Mouse (Mus musculus) urinary bladder, postnatal 10 days (tissue): ENCODE measurements around the gene Hsf2bp.

Experiments used
- DNase-seq: peaks from one replicate; pipeline ENCODE4 v3.0.0; 2022; ENCODE audit warnings: low spot score

Gene Hsf2bp

GRCm38 (mm10) chr17:31982326-31983190, 53.6 kb downstream of the Hsf2bp start:
- DNase-seq = no peak

- DNase-seq = no peak
Measured at GRCm38 (mm10) chr17:31979888-31980287, 56.3 kb downstream of the Hsf2bp start.

- DNase-seq = no peak
Measured at GRCm38 (mm10) chr17:31977131-31977530, 59.0 kb downstream of the Hsf2bp start.

- no peak for DNase-seq
Measured at GRCm38 (mm10) chr17:31976501-31976900, 59.6 kb downstream of the Hsf2bp start.

GRCm38 (mm10) chr17:31974694-31975093, 61.5 kb downstream of the Hsf2bp start:
- DNase-seq = no peak

GRCm38 (mm10) chr17:31973664-31974230, 62.4 kb downstream of the Hsf2bp start:
- no peak for DNase-seq

GRCm38 (mm10) chr17:31970890-31971289, 65.3 kb downstream of the Hsf2bp start:
- no peak for DNase-seq

- DNase-seq = no peak
Measured at GRCm38 (mm10) chr17:31968801-31969200, 67.3 kb downstream of the Hsf2bp start.

GRCm38 (mm10) chr17:31967311-31967710, 68.8 kb downstream of the Hsf2bp start:
- DNase-seq = no peak

- DNase-seq = no peak
Measured at GRCm38 (mm10) chr17:31966566-31966965, 69.6 kb downstream of the Hsf2bp start.

- DNase-seq = no peak
Measured at GRCm38 (mm10) chr17:31965623-31966022, 70.5 kb downstream of the Hsf2bp start.

GRCm38 (mm10) chr17:31962930-31963329, 73.2 kb downstream of the Hsf2bp start:
- no peak for DNase-seq

GRCm38 (mm10) chr17:31962281-31962680, 73.9 kb downstream of the Hsf2bp start:
- no peak for DNase-seq

GRCm38 (mm10) chr17:31954551-31955140, 81.5 kb downstream of the Hsf2bp start:
- no peak for DNase-seq

GRCm38 (mm10) chr17:31949076-31949475, 87.1 kb downstream of the Hsf2bp start:
- DNase-seq = no peak

GRCm38 (mm10) chr17:31946436-31946835, 89.7 kb downstream of the Hsf2bp start:
- no peak for DNase-seq

GRCm38 (mm10) chr17:31943881-31944539, 92.1 kb downstream of the Hsf2bp start:
- DNase-seq = no peak

GRCm38 (mm10) chr17:31941616-31942015, 94.5 kb downstream of the Hsf2bp start:
- no peak for DNase-seq

- DNase-seq = no peak
Measured at GRCm38 (mm10) chr17:31940607-31941006, 95.5 kb downstream of the Hsf2bp start.

- DNase-seq = no peak
Measured at GRCm38 (mm10) chr17:31939292-31940060, 96.7 kb downstream of the Hsf2bp start.

- no peak for DNase-seq
Measured at GRCm38 (mm10) chr17:31938539-31939260, 97.4 kb downstream of the Hsf2bp start.
